Mouse (Mus musculus): Measurements from ENCODE around the gene Cfap45. TPM values are rescaled to one million over a fixed set of nuclear protein-coding genes. Genes with fewer than 3 reads are reported as not detected.

The Cfap45 gene
- polyA plus RNA-seq, 1 experiment = 0.20 TPM

- Histone ChIP-seq H3K4me1 (ENCODE audit: control insufficient read depth, insufficient read depth, insufficient read length) (peaks cover 13% of the 10 kb centered on the region; the same call in 1 of the 2 replicates), H3K36me3 (ENCODE audit: control insufficient read depth, insufficient read depth, low read length) (no peaks in the 10 kb centered on the region), H3K4me3 (ENCODE audit: extremely low read depth, insufficient read depth, insufficient read length) (peak overlapping the region; percentile 77), H3K27ac (ENCODE audit: insufficient read depth, low read length) (peak overlapping the region; percentile 49), H3K27me3 (ENCODE audit: control insufficient read depth, insufficient read depth, low read length) (no peaks in the 10 kb centered on the region)
- 11% methylated on average over 8 of the region's 8 CpGs for WGBS
- TF ChIP-seq CTCF (IDR thresholded peaks at IDR 0.05; ENCODE audit: extremely low read depth, insufficient read depth, insufficient read length, insufficient replicate concordance) = no peak
- TF ChIP-seq POLR2A (IDR thresholded peaks at IDR 0.05; ENCODE audit: low read depth, low read length) = no peak
- DNase-seq (ENCODE audit: low read depth in 1 of 2, low spot score in 2 of 2) = no peak
Measured at GRCm38 (mm10) chr1:172549717-172550116, 29.1 kb downstream of the Cfap45 start.

- TF ChIP-seq POLR2A (IDR thresholded peaks at IDR 0.05; ENCODE audit: low read depth, low read length) = no peak; the same call in 1 of the 2 replicates
- no peak for TF ChIP-seq CTCF (IDR thresholded peaks at IDR 0.05; ENCODE audit: extremely low read depth, insufficient read depth, insufficient read length, insufficient replicate concordance)
- Histone ChIP-seq H3K4me1 (ENCODE audit: control insufficient read depth, insufficient read depth, insufficient read length) (peaks cover 13% of the 10 kb centered on the region; the same call in 1 of the 2 replicates), H3K4me3 (ENCODE audit: extremely low read depth, insufficient read depth, insufficient read length) (peak overlapping the region; percentile 77), H3K36me3 (ENCODE audit: control insufficient read depth, insufficient read depth, low read length) (no peaks in the 10 kb centered on the region), H3K27me3 (ENCODE audit: control insufficient read depth, insufficient read depth, low read length) (no peaks in the 10 kb centered on the region), H3K27ac (ENCODE audit: insufficient read depth, low read length) (peak overlapping the region; percentile 49)
- DNase-seq (ENCODE audit: low read depth in 1 of 2, low spot score in 2 of 2) = peak; percentile 67 to 73
- 1% methylated on average over 8 of the region's 8 CpGs for WGBS
Measured at GRCm38 (mm10) chr1:172550551-172550951, 29.9 kb downstream of the Cfap45 start.

DNA sequence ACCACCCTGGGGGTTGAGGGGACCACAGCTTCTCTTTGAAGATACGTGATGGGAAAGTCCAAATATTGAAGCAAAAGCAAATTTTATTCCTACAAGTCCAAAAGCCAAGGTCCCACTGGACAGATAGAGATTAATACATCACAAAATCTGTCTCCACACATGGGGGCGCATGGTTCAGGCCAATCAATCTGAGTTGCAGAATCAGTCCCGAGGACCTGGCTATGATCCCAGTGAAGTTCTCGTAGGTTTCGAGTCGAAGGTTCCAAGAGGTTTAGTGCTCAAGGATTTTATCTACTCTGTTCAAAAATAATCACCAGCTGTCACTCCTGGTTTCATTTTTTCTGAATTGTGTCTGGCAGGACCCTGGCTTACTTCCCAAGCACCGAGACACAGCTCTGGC, 30.4 kb downstream of the Cfap45 start:
- no peaks in the 10 kb centered on the region for H3K27me3 ChIP-seq (ENCODE audit: control insufficient read depth, insufficient read depth, low read length)
- no peaks in the 10 kb centered on the region for H3K36me3 ChIP-seq (ENCODE audit: control insufficient read depth, insufficient read depth, low read length)
- H3K4me1 ChIP-seq (ENCODE audit: control insufficient read depth, insufficient read depth, insufficient read length) = peaks cover 13% of the 10 kb centered on the region; the same call in 1 of the 2 replicates
- no peak for TF ChIP-seq POLR2A (IDR thresholded peaks at IDR 0.05; ENCODE audit: low read depth, low read length)
- TF ChIP-seq CTCF (IDR thresholded peaks at IDR 0.05; ENCODE audit: extremely low read depth, insufficient read depth, insufficient read length, insufficient replicate concordance) = no peak
- peak overlapping the region; percentile 21; the same call in 1 of the 2 replicates for H3K27ac ChIP-seq (ENCODE audit: insufficient read depth, low read length)
- no peak for DNase-seq (ENCODE audit: low read depth in 1 of 2, low spot score in 2 of 2)
- H3K4me3 ChIP-seq (ENCODE audit: extremely low read depth, insufficient read depth, insufficient read length) = peak overlapping the region; percentile 77; the same call in 1 of the 2 replicates
- WGBS = 34% methylated on average over 7 of the region's 7 CpGs

DNA sequence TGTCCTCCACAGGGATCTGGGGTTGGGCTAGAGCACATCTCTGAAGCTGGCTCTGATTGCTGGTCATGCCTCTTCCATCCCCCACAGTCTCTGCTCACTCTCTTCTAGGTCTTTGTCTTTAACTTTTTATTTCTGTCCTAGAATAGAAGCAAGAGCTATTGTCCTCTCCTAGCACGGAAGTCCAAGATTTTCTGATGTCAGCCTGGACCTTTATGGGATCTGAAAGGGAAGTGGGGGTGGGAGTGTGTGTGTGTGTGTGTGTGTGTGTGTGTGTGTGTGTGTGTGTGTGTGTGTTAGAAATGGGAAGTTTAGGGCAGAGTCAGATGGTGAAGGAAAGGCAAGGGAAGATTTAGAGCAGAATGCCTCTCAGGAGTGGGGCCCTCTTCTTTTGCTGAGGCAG, 32.0 kb downstream of the Cfap45 start:
- TF ChIP-seq CTCF (IDR thresholded peaks at IDR 0.05; ENCODE audit: extremely low read depth, insufficient read depth, insufficient read length, insufficient replicate concordance) (no peak), POLR2A (IDR thresholded peaks at IDR 0.05; ENCODE audit: low read depth, low read length) (no peak)
- Histone ChIP-seq H3K27ac (ENCODE audit: insufficient read depth, low read length) (no peak overlapping the region), H3K36me3 (ENCODE audit: control insufficient read depth, insufficient read depth, low read length) (no peaks in the 10 kb centered on the region), H3K4me1 (ENCODE audit: control insufficient read depth, insufficient read depth, insufficient read length) (peaks cover 13% of the 10 kb centered on the region; the same call in 1 of the 2 replicates), H3K4me3 (ENCODE audit: extremely low read depth, insufficient read depth, insufficient read length) (no peak overlapping the region), H3K27me3 (ENCODE audit: control insufficient read depth, insufficient read depth, low read length) (no peaks in the 10 kb centered on the region)
- DNase-seq (ENCODE audit: low read depth in 1 of 2, low spot score in 2 of 2) = no peak
- 82% methylated on average over 1 of the region's 1 CpGs for WGBS

DNA sequence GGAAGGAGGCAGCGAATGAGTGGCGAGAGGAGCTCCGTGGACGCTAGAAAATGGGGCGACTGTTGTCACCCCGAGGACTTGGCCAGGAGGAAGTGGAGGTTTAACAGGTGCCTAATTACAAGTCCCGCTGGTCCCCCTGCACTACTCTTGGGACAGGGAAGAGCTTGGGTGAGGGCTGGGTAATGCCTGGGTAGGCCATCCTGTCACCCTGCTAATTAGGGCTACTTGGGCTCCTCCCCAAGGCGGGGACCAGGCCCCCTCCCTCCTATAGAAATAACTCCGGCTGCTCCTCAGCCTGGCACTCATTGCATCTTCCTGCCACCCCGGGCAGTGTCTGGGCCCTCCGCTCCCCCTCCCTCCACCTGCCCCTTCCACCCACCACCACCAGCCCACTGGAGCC, 35.0 kb downstream of the Cfap45 start, which contains the start of gene Vsig8:
Vsig8 (plus strand) TSS at position 301 of the 400 bp plus-strand sequence.
- no peaks in the 10 kb centered on the region for H3K36me3 ChIP-seq (ENCODE audit: control insufficient read depth, insufficient read depth, low read length)
- H3K4me3 ChIP-seq (ENCODE audit: extremely low read depth, insufficient read depth, insufficient read length) = no peak within 1 kb of the TSS
- H3K4me1 ChIP-seq (ENCODE audit: control insufficient read depth, insufficient read depth, insufficient read length) = peaks cover 3% of the 10 kb centered on the region; the same call in 1 of the 2 replicates
- TF ChIP-seq CTCF (IDR thresholded peaks at IDR 0.05; ENCODE audit: extremely low read depth, insufficient read depth, insufficient read length, insufficient replicate concordance) (no peak), POLR2A (IDR thresholded peaks at IDR 0.05; ENCODE audit: low read depth, low read length) (no peak)
- H3K27ac ChIP-seq (ENCODE audit: insufficient read depth, low read length) = no peak within 1 kb of the TSS
- no peak for DNase-seq (ENCODE audit: low read depth in 1 of 2, low spot score in 2 of 2)
- H3K27me3 ChIP-seq (ENCODE audit: control insufficient read depth, insufficient read depth, low read length) = no peaks in the 10 kb centered on the region
- 74% methylated on average over 11 of the region's 11 CpGs for WGBS

DNA sequence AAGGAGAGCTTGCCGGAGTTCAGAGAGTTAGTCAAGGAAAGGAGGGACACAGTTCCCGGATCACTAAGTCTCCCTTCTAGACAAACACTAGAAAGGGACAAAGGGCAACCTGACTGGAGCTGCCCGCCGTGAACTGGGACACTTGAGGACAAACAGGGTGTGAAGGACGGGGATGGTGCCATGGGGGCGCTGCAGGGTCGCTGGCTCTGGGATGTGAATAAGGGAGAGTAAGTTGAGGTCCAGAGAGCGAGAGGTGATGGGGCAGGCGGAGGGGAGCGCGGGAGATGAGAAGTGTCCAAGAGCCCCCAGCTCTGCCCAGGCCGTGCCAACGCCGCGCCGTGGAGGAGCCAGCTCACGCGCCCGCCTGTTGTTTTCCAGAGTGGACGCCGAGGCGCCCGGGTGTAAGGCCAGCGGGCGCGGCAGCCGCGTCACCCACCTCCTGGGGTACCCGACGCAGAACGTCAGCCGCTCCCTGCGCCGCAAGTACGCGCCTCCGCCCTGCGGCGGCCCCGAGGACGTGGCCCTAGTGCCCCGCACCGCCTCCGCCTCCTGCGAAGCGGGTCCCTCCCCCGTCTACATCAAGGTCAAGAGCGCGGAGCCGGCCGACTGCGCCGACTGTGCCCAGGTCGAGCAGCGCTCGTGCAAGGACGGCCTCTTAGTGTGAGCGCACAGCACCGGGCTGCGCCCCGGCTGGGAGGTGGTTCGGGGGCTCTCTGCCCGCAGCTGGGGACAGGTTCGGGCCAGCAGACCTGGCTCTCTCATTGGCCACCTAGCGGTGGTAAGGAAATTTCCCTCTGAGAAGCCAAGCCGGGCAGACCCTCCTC, 42.3 kb downstream of the Cfap45 start:
- under 1% methylated on average over 64 of the region's 66 CpGs for whole genome bisulfite sequencing
- Histone ChIP-seq H3K27me3 (ENCODE audit: control insufficient read depth, insufficient read depth, low read length) (peaks cover 18% of the 10 kb centered on the region), H3K27ac (ENCODE audit: insufficient read depth, low read length) (no peak overlapping the region), H3K36me3 (ENCODE audit: control insufficient read depth, insufficient read depth, low read length) (no peaks in the 10 kb centered on the region), H3K4me3 (ENCODE audit: extremely low read depth, insufficient read depth, insufficient read length) (peak overlapping the region; percentile 69), H3K4me1 (ENCODE audit: control insufficient read depth, insufficient read depth, insufficient read length) (peaks cover 10% of the 10 kb centered on the region)
- DNase-seq (ENCODE audit: low read depth in 1 of 2, low spot score in 2 of 2) = peak; percentile 28 to 49
- TF ChIP-seq POLR2A (IDR thresholded peaks at IDR 0.05; ENCODE audit: low read depth, low read length) = no peak
- TF ChIP-seq CTCF (IDR thresholded peaks at IDR 0.05; ENCODE audit: extremely low read depth, insufficient read depth, insufficient read length, insufficient replicate concordance) = peak; percentile 60; the same call in 1 of the 2 replicates

- 10% methylated on average over 10 of the region's 10 CpGs for WGBS
- no peaks in the 10 kb centered on the region for H3K36me3 ChIP-seq (ENCODE audit: control insufficient read depth, insufficient read depth, low read length)
- DNase-seq (ENCODE audit: low read depth in 1 of 2, low spot score in 2 of 2) = no peak
- H3K27ac ChIP-seq (ENCODE audit: insufficient read depth, low read length) = no peak overlapping the region
- H3K4me1 ChIP-seq (ENCODE audit: control insufficient read depth, insufficient read depth, insufficient read length) = peaks cover 10% of the 10 kb centered on the region
- H3K4me3 ChIP-seq (ENCODE audit: extremely low read depth, insufficient read depth, insufficient read length) = no peak overlapping the region; the same call in 1 of the 2 replicates
- peaks cover 18% of the 10 kb centered on the region for H3K27me3 ChIP-seq (ENCODE audit: control insufficient read depth, insufficient read depth, low read length)
- TF ChIP-seq POLR2A (IDR thresholded peaks at IDR 0.05; ENCODE audit: low read depth, low read length) (no peak), CTCF (IDR thresholded peaks at IDR 0.05; ENCODE audit: extremely low read depth, insufficient read depth, insufficient read length, insufficient replicate concordance) (no peak)
Measured at GRCm38 (mm10) chr1:172563465-172563828, 42.8 kb downstream of the Cfap45 start.
